Mouse (Mus musculus): ENCODE data around the gene Dmbx1. TPM values are rescaled to one million over a fixed set of nuclear protein-coding genes. Genes with fewer than 3 reads are reported as not detected.

Gene Dmbx1
- polyA plus RNA-seq, 1 experiment from 2014 or later: 0.05 TPM

- 10% methylated on average over 6 of the region's 6 CpGs for WGBS
- ATAC-seq: peak; percentile 37; the same call in 1 of the 2 replicates
- Histone ChIP-seq H3K4me2 (ENCODE audit: low read length) (no peak overlapping the region), H3K27ac (ENCODE audit: low read depth, low read length) (no peak overlapping the region), H3K9ac (ENCODE audit: low read length) (no peak overlapping the region), H3K9me3 (replicated peaks; ENCODE audit: control insufficient read depth, low read length) (no peaks in the 10 kb centered on the region), H3K36me3 (ENCODE audit: control insufficient read depth, insufficient read depth, low read length) (no peaks in the 10 kb centered on the region), H3K27me3 (replicated peaks; ENCODE audit: control insufficient read depth, insufficient read depth, low read length) (peaks cover 87% of the 10 kb centered on the region), H3K4me3 (ENCODE audit: low read depth, low read length) (no peak overlapping the region), H3K4me1 (ENCODE audit: control insufficient read depth, insufficient read depth, low read length) (no peaks in the 10 kb centered on the region)
- peak; percentile 62 for DNase-seq (ENCODE audit: low spot score)
Measured at GRCm38 (mm10) chr4:115952758-115953157, 13.0 kb upstream of the Dmbx1 start.

- H3K4me2 ChIP-seq (ENCODE audit: low read length): peak overlapping the region; percentile 28
- DNase-seq (ENCODE audit: low spot score) (no peak), ATAC-seq (peak; percentile 44; the same call in 1 of the 2 replicates)
- no peak overlapping the region for H3K27ac ChIP-seq (ENCODE audit: low read depth, low read length)
- 0% methylated on average over 40 of the region's 41 CpGs for WGBS
- no peak overlapping the region for H3K4me3 ChIP-seq (ENCODE audit: low read depth, low read length)
- H3K9me3 ChIP-seq (replicated peaks; ENCODE audit: control insufficient read depth, low read length): no peaks in the 10 kb centered on the region
- H3K36me3 ChIP-seq (ENCODE audit: control insufficient read depth, insufficient read depth, low read length): no peaks in the 10 kb centered on the region
- H3K4me1 ChIP-seq (ENCODE audit: control insufficient read depth, insufficient read depth, low read length): no peaks in the 10 kb centered on the region
- H3K27me3 ChIP-seq (replicated peaks; ENCODE audit: control insufficient read depth, insufficient read depth, low read length): peaks cover 91% of the 10 kb centered on the region
- no peak overlapping the region; the same call in 1 of the 2 replicates for H3K9ac ChIP-seq (ENCODE audit: low read length)
Measured at GRCm38 (mm10) chr4:115943669-115944314, 4.1 kb upstream of the Dmbx1 start.

- Histone ChIP-seq H3K4me1 (ENCODE audit: control insufficient read depth, insufficient read depth, low read length) (no peaks in the 10 kb centered on the region), H3K9me3 (replicated peaks; ENCODE audit: control insufficient read depth, low read length) (no peaks in the 10 kb centered on the region), H3K4me2 (ENCODE audit: low read length) (no peak overlapping the region), H3K27me3 (replicated peaks; ENCODE audit: control insufficient read depth, insufficient read depth, low read length) (peaks cover 100% of the 10 kb centered on the region), H3K4me3 (ENCODE audit: low read depth, low read length) (no peak overlapping the region), H3K9ac (ENCODE audit: low read length) (no peak overlapping the region), H3K36me3 (ENCODE audit: control insufficient read depth, insufficient read depth, low read length) (no peaks in the 10 kb centered on the region), H3K27ac (ENCODE audit: low read depth, low read length) (no peak overlapping the region)
- no peak for ATAC-seq
- no peak for DNase-seq (ENCODE audit: low spot score)
- WGBS: 3% methylated on average over 9 of the region's 9 CpGs
Measured at GRCm38 (mm10) chr4:115941242-115941820, 1.6 kb upstream of the Dmbx1 start.

GRCm38 (mm10) chr4:115940681-115941080 lies 955 bp upstream of the Dmbx1 start:
- Histone ChIP-seq H3K27me3 (replicated peaks; ENCODE audit: control insufficient read depth, insufficient read depth, low read length) (peaks cover 100% of the 10 kb centered on the region), H3K27ac (ENCODE audit: low read depth, low read length) (no peak overlapping the region), H3K36me3 (ENCODE audit: control insufficient read depth, insufficient read depth, low read length) (no peaks in the 10 kb centered on the region), H3K9ac (ENCODE audit: low read length) (no peak overlapping the region), H3K4me1 (ENCODE audit: control insufficient read depth, insufficient read depth, low read length) (no peaks in the 10 kb centered on the region), H3K4me2 (ENCODE audit: low read length) (no peak overlapping the region), H3K4me3 (ENCODE audit: low read depth, low read length) (no peak overlapping the region), H3K9me3 (replicated peaks; ENCODE audit: control insufficient read depth, low read length) (no peaks in the 10 kb centered on the region)
- DNase-seq (ENCODE audit: low spot score) (no peak), ATAC-seq (no peak)
- 2% methylated on average over 3 of the region's 3 CpGs for WGBS

- Histone ChIP-seq H3K9ac (ENCODE audit: low read length) (no peak overlapping the region), H3K27ac (ENCODE audit: low read depth, low read length) (no peak overlapping the region), H3K27me3 (replicated peaks; ENCODE audit: control insufficient read depth, insufficient read depth, low read length) (peaks cover 95% of the 10 kb centered on the region), H3K36me3 (ENCODE audit: control insufficient read depth, insufficient read depth, low read length) (no peaks in the 10 kb centered on the region), H3K4me2 (ENCODE audit: low read length) (peak overlapping the region; percentile 46; the same call in 1 of the 2 replicates), H3K4me1 (ENCODE audit: control insufficient read depth, insufficient read depth, low read length) (no peaks in the 10 kb centered on the region), H3K4me3 (ENCODE audit: low read depth, low read length) (no peak overlapping the region), H3K9me3 (replicated peaks; ENCODE audit: control insufficient read depth, low read length) (no peaks in the 10 kb centered on the region)
- DNase-seq (ENCODE audit: low spot score) (no peak), ATAC-seq (no peak)
- under 1% methylated on average over 37 of the region's 37 CpGs for WGBS
Measured at GRCm38 (mm10) chr4:115938276-115939160, 1.2 kb downstream of the Dmbx1 start.

- Histone ChIP-seq H3K4me1 (ENCODE audit: control insufficient read depth, insufficient read depth, low read length) (no peaks in the 10 kb centered on the region), H3K36me3 (ENCODE audit: control insufficient read depth, insufficient read depth, low read length) (no peaks in the 10 kb centered on the region), H3K27ac (ENCODE audit: low read depth, low read length) (no peak overlapping the region), H3K4me3 (ENCODE audit: low read depth, low read length) (no peak overlapping the region), H3K9ac (ENCODE audit: low read length) (no peak overlapping the region), H3K27me3 (replicated peaks; ENCODE audit: control insufficient read depth, insufficient read depth, low read length) (peaks cover 95% of the 10 kb centered on the region), H3K4me2 (ENCODE audit: low read length) (no peak overlapping the region), H3K9me3 (replicated peaks; ENCODE audit: control insufficient read depth, low read length) (no peaks in the 10 kb centered on the region)
- 3% methylated on average over 19 of the region's 19 CpGs for WGBS
- DNase-seq (ENCODE audit: low spot score): no peak
- ATAC-seq: no peak
Measured at GRCm38 (mm10) chr4:115937061-115937976, 2.4 kb downstream of the Dmbx1 start.

- Histone ChIP-seq H3K9ac (ENCODE audit: low read length) (no peak overlapping the region), H3K27me3 (replicated peaks; ENCODE audit: control insufficient read depth, insufficient read depth, low read length) (peaks cover 95% of the 10 kb centered on the region), H3K27ac (ENCODE audit: low read depth, low read length) (no peak overlapping the region), H3K4me2 (ENCODE audit: low read length) (no peak overlapping the region), H3K9me3 (replicated peaks; ENCODE audit: control insufficient read depth, low read length) (no peaks in the 10 kb centered on the region), H3K4me1 (ENCODE audit: control insufficient read depth, insufficient read depth, low read length) (no peaks in the 10 kb centered on the region), H3K36me3 (ENCODE audit: control insufficient read depth, insufficient read depth, low read length) (no peaks in the 10 kb centered on the region), H3K4me3 (ENCODE audit: low read depth, low read length) (no peak overlapping the region)
- WGBS: 3% methylated on average over 20 of the region's 20 CpGs
- ATAC-seq: no peak
- no peak for DNase-seq (ENCODE audit: low spot score)
Measured at GRCm38 (mm10) chr4:115936646-115937045, 3.1 kb downstream of the Dmbx1 start.

GRCm38 (mm10) chr4:115935835-115936581 lies 3.7 kb downstream of the Dmbx1 start:
- no peaks in the 10 kb centered on the region for H3K4me1 ChIP-seq (ENCODE audit: control insufficient read depth, insufficient read depth, low read length)
- WGBS: under 1% methylated on average over 36 of the region's 36 CpGs
- no peaks in the 10 kb centered on the region for H3K36me3 ChIP-seq (ENCODE audit: control insufficient read depth, insufficient read depth, low read length)
- DNase-seq (ENCODE audit: low spot score): no peak
- peaks cover 94% of the 10 kb centered on the region for H3K27me3 ChIP-seq (replicated peaks; ENCODE audit: control insufficient read depth, insufficient read depth, low read length)
- H3K4me3 ChIP-seq (ENCODE audit: low read depth, low read length): no peak overlapping the region
- no peaks in the 10 kb centered on the region for H3K9me3 ChIP-seq (replicated peaks; ENCODE audit: control insufficient read depth, low read length)
- no peak for ATAC-seq
- no peak overlapping the region for H3K4me2 ChIP-seq (ENCODE audit: low read length)
- H3K9ac ChIP-seq (ENCODE audit: low read length): no peak overlapping the region
- no peak overlapping the region for H3K27ac ChIP-seq (ENCODE audit: low read depth, low read length)
